Mouse (Mus musculus) neutrophil, adult 5-6 weeks (primary cell): Measurements from ENCODE around the gene Olfr877. TPM values are rescaled to one million over a fixed set of nuclear protein-coding genes. Genes with fewer than 3 reads are reported as not detected.

ENCODE experiments used
- ATAC-seq: fragments of 151-379, 151-347 bp; 2 replicates; pipeline ENCODE4 v1.8.0; 2017; ENCODE audit warnings: mild to moderate bottlenecking, moderate TSS enrichment; ENCODE audit not compliant: insufficient number of reproducible peaks, poor library complexity, low FRiP score, severe bottlenecking; ENCODE audit errors: extremely low read depth
- total RNA-seq: library from RNA; stranded (forward); fragments of 200-1000 nt; gene quantifications from 2 replicates; pipeline ENCODE4 v1.2.3, GENCODE M21; 2017

The Olfr877 gene
- not detected in 2 replicates for total RNA-seq

DNA sequence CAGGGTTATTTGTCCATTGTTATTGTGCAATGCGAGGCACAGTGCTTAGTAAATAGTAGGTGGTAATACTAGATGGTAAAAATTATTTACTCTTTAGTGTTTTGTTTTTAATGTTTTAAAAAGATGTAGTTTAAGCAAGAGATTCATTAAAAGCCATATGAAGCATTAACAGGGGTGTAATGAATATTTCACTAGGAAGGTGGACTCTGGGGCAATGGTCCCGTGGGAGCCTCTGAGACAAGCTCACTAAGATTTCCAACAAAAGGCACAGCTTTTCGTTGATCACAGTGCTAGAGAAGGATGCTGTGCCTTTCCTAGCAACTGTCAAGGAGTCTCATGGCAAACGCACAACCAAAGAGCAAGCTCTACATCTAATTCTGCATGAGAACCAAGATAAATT, at the start of gene Olfr877:
Olfr877 (plus strand) TSS at position 301 of the 400 bp plus-strand sequence.
- no peak for ATAC-seq

DNA sequence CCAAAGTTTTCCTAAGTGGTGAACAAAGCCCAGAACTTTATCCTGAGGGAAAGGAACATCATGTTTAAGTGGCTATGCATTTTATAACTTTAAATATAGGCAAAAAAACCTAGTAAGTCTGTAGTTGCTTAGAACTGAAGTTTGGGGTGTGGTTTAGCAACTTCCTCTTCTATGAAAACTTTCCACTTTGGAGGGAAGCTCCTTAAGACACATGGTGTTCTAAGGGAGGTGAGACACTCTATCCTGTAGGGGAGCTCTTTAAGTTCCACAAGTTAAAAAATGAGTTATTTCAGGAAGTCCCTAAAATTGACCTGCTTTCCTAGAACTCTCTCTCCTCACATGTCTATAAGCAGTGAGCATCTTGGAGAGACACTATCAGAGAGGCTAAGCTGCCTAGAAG, 46.8 kb upstream of the Olfr877 start:
- no peak for ATAC-seq

DNA sequence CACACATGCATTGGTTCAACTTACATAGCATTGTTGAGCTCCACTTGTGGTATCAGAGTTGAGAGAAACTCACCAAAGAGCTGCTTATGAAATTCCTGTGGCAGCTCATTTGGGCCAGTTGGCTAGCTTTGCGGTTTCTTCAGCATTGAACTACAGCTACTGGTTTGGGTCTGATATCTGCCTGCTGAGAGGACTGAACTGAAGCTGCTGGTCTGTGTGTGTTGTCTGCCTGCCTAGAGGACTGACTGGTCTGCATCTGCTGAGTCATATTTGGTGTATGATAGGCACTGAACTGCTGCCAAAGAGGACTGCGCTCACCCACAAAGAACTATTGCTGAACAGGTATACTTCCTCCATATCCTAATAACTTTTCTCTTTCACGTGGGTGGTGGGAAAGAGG, 45.6 kb upstream of the Olfr877 start:
- ATAC-seq = no peak

DNA sequence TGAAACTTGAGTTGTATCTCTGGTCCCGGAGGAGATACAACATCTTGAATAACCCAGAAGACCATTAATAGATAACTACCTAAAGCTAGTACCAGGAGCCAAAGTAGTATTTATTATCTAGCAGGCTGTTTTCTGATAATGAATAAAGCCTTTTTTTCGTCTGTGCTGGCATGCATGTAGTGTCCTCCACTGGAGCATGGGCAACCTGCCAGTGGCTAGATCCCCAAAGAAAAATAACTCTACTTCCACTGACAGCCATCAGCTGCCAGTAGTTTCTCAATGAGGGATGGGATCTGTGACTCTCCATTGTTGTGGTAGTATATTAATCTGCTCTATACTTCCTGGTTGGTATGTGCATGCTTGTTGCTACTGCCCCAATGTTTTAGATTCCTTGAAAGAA, 45.1 kb upstream of the Olfr877 start:
- no peak for ATAC-seq

DNA sequence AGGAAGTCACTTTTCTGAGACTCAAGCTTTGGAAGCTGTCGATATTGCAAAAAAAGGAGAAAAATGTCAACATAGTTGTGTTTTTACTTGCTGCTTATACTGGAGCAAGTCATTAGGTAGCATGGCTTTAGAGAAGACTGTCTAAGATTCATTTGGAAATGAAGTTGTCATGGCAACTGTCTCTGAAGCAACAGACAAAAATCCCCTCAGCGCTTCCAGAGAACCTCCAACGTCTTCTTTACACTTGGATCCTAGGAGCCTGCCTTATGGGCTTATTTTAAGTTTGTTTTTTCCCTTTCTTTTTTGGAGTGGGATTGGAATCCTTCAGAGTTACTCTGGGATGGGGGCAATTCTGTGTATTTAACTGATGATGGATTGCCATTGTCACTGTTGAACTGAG, 39.4 kb upstream of the Olfr877 start:
- no peak for ATAC-seq

DNA sequence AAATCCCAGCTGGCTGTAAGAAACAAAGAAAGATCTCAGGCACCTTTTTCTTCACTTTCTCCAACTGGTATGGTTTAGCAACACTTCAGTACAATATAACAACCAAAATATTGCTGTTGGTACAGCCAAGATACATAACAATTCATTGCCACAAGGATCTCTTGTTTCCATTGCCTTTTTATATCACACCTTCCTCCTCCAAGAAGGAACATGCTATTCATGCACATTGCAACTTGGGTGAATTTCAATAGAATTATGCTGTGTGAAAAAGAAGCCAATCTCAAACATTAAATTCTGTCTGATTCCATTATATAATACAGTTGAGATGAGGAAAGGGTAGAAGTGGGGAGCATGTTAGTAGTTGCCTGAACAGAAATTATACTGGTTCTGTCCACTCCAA, 24.2 kb upstream of the Olfr877 start:
- ATAC-seq = no peak

DNA sequence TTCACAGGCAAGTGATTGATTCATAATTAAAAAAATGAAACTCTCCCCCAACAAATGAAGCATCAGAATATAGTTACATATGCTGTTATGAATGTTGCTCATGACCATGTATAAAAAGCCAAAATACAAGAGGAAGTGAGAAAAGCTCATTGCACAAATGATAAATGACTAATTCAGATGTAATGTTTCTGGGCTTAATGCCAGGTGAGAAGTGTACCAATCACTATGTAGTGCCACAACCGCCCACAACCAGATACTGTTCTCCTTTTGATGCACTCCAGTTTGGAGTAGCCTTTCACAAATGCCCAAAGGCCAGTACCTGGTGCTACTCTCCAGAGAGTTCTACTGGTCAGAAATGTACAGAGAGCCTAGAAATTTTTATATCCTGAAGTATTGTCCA, 20.7 kb upstream of the Olfr877 start:
- ATAC-seq = no peak

DNA sequence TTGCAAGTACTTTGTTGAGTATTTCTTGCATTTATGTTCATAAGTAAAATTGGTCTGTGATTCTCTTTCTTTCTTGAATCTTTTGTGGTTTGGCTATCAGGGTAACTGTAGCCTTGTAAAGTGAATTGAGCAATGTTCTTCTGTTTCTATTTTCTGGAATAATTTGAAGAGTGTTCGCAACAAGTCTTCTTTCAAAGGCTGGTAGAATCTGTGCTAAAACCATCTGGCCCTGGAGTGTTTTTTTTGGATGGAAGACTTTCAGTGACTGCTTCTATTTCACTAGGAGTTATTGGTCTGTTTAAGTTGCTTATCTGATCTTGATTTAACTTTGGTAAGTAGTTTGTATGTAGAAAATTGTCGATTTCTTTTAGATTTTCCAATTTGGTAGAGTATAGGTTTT, 4.8 kb upstream of the Olfr877 start:
- ATAC-seq = no peak

DNA sequence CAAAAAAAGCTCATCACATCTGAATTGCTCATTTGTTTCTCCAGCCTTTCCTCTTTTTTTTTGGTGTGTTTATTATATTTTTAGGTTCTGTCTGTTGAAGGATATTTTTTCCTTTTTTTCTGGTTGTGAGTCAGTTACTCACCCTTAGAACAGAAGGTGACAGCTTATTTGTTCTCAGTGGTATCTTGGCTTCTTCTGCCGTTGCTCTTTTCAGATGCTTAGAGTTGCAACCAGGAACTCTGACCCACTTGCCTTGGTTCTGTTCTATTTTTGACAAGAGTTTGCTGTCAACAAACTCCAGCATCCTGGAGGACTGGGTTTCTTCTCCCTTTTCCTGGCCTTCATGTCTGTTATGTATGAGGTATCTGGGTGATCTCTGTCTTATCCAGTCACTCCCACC, 9.3 kb downstream of the Olfr877 start:
- no peak for ATAC-seq

DNA sequence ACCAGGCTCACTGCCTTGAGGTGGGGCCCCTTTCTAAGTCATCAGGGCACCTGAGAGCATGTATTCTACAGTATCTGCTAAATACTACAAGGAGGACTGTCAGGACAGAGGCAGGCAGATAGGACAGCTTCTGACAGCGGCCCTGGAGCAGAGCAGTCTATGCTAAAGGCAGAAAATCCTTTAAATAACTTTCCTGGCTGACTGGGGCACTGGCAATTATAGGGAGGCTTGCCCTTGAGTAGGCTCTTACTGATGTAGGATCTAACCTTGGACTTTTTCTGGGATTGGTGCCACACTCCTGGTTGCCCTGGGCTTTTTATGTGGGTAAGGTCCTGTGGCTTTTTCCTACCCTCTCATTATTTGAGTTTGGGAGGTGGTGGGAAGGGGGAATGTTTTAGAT, 16.2 kb downstream of the Olfr877 start:
- no peak for ATAC-seq

DNA sequence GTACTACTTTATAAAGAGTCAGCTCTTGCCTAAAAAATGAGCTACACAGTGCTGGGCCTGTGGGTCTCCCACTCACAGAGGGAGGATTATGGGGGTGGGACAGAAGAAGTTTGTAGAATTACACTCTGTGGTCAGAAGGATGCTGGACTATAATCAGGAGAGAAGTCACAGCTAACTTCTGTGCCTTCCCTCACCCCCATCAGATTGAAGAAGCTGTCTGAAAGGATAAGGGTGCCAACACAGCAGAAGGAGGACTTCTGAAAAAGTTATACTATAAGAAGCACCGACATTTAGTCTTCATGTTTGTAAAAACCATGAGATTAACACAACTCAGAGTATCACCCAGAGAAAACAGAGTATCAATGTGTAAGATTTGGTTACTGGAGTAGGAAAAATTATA, 17.0 kb downstream of the Olfr877 start:
- ATAC-seq = no peak

DNA sequence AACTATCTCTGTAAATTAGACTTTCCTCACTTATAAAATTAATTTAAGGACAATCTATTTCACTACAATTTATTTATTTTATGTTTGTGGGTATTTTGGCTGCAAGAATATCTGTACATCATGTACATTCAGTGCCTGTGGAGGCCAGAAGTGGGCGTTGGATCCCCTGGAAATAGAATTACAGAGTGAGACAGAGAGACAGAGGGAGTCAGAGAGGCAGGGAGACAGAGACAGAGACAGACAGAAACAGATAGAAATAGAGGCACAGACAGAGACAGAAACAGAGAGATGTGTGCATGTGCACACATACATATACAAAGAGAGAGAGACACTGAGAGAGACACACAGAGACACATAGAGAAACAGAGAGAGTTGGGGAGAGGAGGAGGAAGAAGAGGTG, 17.5 kb downstream of the Olfr877 start:
- ATAC-seq = no peak

DNA sequence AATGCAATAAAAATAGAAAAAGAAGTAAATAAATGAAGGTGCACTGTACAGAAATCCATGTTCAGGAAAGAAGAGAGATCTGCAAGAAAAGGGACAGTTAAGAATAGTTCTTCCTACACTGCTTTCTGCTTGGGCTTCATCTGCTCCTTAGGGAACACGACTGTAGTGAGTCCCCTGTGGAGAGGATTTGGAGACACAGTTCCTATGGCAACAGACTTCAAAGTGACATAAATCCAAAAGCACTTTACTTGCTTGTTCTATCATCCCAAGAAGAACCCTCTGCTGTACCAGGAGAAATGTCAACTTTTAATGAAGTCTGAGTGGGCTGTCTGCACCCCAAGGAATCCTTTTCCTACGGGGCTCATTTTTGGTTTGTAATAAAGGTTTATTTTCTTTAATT, 36.9 kb downstream of the Olfr877 start:
- no peak for ATAC-seq

DNA sequence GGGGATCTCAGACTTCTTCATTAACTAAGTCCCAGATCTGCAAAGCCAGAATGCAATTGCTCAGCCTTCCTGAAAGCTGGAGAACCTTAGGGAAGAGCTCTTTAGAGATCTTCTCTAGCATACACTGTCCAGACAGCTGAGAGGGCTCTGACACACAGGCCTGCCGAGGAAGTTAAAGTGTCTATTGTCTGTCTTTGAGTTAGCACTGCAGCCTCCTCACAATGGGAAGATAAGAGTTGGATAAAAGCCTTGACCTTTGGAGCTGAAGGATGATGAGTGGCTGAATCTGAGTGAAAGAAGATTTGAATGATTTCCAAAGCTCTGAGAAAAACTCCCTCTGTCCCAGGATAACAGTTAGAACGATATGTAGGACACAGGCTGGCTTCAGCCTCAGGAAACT, 42.6 kb downstream of the Olfr877 start, which contains the start of gene Olfr145:
Olfr145 (plus strand) TSS at position 64 of the 400 bp plus-strand sequence.
- ATAC-seq = no peak

DNA sequence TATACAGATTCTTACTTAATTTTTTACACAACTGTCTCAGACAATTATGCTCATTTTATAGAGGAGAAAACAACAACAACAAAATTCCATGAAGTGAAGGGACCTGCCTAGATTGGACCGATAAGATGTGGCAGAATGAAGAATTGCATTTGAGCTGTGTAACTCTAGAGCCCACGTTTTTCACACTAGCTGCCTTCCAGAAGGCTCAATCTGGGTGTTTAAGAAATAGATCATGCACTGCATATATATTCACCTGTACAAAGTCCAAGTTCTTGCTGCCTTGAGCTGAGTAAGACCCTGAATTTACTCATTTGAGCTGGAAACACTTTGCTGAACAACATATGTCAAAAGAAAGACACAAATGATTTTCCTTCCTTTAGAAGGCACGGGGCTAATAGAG, 51.5 kb downstream of the Olfr877 start:
- no peak for ATAC-seq

Other genes with a start within 250 kb of the Olfr877 start
- gene Spa17, start 240.5 kb upstream of the Olfr877 start, total RNA-seq = 2.2 and 2.9 TPM in 2 replicates
- gene Tbrg1, start 197.0 kb upstream of the Olfr877 start, total RNA-seq = 49.5 and 53.0 TPM in 2 replicates
- gene Panx3, start 185.0 kb upstream of the Olfr877 start, total RNA-seq = 0.25 TPM in 1 of 2 replicates, not detected in the other
- not detected in 2 replicates for gene Olfr160, start 138.0 kb upstream of the Olfr877 start, total RNA-seq
- not detected in 2 replicates for gene Olfr874, start 109.2 kb upstream of the Olfr877 start, total RNA-seq
- not detected in 2 replicates for gene Olfr875, start 82.4 kb upstream of the Olfr877 start, total RNA-seq
- not detected in 2 replicates for gene Olfr876, start 51.2 kb upstream of the Olfr877 start, total RNA-seq
- gene Olfr145, start 42.5 kb downstream of the Olfr877 start, total RNA-seq = 0.12 TPM in 1 of 2 replicates, not detected in the other
- 0.47 TPM in 1 of 2 replicates, not detected in the other for gene Olfr878, start 63.6 kb downstream of the Olfr877 start, total RNA-seq
- not detected in 2 replicates for gene Olfr881, start 137.6 kb downstream of the Olfr877 start, total RNA-seq
- gene Olfr883, start 171.5 kb downstream of the Olfr877 start, total RNA-seq = not detected in 2 replicates
- gene Olfr884, start 192.3 kb downstream of the Olfr877 start, total RNA-seq = not detected in 2 replicates
- not detected in 2 replicates for gene Olfr885, start 207.1 kb downstream of the Olfr877 start, total RNA-seq
- not detected in 2 replicates for gene Olfr887, start 229.8 kb downstream of the Olfr877 start, total RNA-seq